Mouse (Mus musculus): ENCODE data around the gene 1700030J22Rik.

DNA sequence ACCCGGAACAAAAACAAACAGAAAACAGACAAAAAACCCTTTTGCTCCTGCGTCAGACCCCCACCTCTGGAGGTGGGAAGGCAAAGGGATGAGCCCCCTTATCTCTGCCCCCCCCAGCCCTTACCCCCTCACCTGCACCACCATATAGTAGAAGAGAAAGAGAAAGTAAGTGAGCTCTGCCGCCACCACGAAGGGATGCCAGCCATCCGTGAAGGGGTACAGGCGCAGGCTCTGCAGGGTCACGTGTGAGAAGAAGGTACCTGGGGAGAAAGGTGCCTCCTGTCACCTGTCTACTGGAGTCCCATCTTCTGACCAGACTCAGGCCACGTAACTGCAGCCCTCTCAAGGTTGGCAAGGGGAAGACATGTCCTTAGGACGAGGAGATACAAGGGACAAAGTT is 32.6 kb upstream of the 1700030J22Rik start:
- TF ChIP-seq NELFE (IDR thresholded peaks at IDR 0.05; ENCODE audit: low read depth, low read length), result no peak
- TF ChIP-seq POLR2A (IDR thresholded peaks at IDR 0.05; ENCODE audit: low read depth, low read length), result no peak
- TF ChIP-seq USF1 (IDR thresholded peaks at IDR 0.05; ENCODE audit: low read depth, low read length), result peak; percentile 21; the same call in 1 of the 2 replicates
- no peak for TF ChIP-seq SMC3 (IDR thresholded peaks at IDR 0.05; ENCODE audit: low read depth, low read length)
- no peak for TF ChIP-seq UBTF (IDR thresholded peaks at IDR 0.05; ENCODE audit: low read depth, low read length)
- no peak for TF ChIP-seq CTCF (conservative IDR thresholded peaks at IDR 0.05 in 1 of 2, IDR thresholded peaks at IDR 0.05 in 1 of 2; ENCODE audit: low read depth in 2 of 2, low read length in 2 of 2)
- no peak for TF ChIP-seq ZC3H11A (IDR thresholded peaks at IDR 0.05; ENCODE audit: low read depth, low read length)
